Mouse (Mus musculus) intestine, embryonic 16.5 days (tissue): ENCODE results near the gene Fam124b. TPM values are rescaled to one million over a fixed set of nuclear protein-coding genes. Genes with fewer than 3 reads are reported as not detected.

ENCODE experiments used
- ATAC-seq: fragments of 200-750 bp; cut with Nextera tagmentation; 2 replicates; pipeline ENCODE4 v1.8.0; 2017; ENCODE audit warnings: moderate TSS enrichment, moderate library complexity
- H3K27ac ChIP-seq: fragments of 300-500 bp; sonication (generic); 2 replicates; pipeline ENCODE4 v1.5.1; 2014; ENCODE audit warnings: mild to moderate bottlenecking, low read length
- H3K27me3 ChIP-seq: fragments of 300-500 bp; sonication (generic); replicated peaks from 2 replicates; pipeline ENCODE4 v1.6.1; 2014; ENCODE audit warnings: low read length, control low read depth, mixed read lengths; ENCODE audit not compliant: control insufficient read depth, insufficient read depth
- H3K36me3 ChIP-seq: fragments of 300-500 bp; sonication (generic); 2 replicates; pipeline ENCODE4 v1.6.1; 2014; ENCODE audit warnings: low read length, control low read depth; ENCODE audit not compliant: control insufficient read depth, insufficient read depth
- H3K4me1 ChIP-seq: fragments of 300-500 bp; sonication (generic); 2 replicates; pipeline ENCODE4 v1.6.1; 2014; ENCODE audit warnings: low read length, control low read depth, mixed read lengths; ENCODE audit not compliant: control insufficient read depth, insufficient read depth
- H3K4me2 ChIP-seq: fragments of 300-500 bp; sonication (generic); 2 replicates; pipeline ENCODE4 v1.6.1; 2014; ENCODE audit warnings: low read depth, low read length, control low read depth
- H3K4me3 ChIP-seq: fragments of 300-500 bp; sonication (generic); 2 replicates; pipeline ENCODE4 v1.5.1; 2014; ENCODE audit warnings: mild to moderate bottlenecking, low read length
- H3K9ac ChIP-seq: fragments of 300-500 bp; sonication (generic); 2 replicates; pipeline ENCODE4 v1.6.1; 2014; ENCODE audit warnings: low read depth, low read length
- H3K9me3 ChIP-seq: fragments of 300-500 bp; sonication (generic); 2 replicates; pipeline ENCODE4 v1.6.1; 2016; ENCODE audit warnings: low read length, control low read depth; ENCODE audit not compliant: control insufficient read depth
- WGBS: fragments of 180-500 bp; shearing (Covaris S2); extraction: QIAGEN DNeasy Blood & Tissue Kit; methylation state at CpG from one replicate; pipeline ENCODE4 v1.1.7; 2014; 5-methylcytosine and 5-hydroxymethylcytosine counted together
- polyA plus RNA-seq: library from polyadenylated mRNA; unstranded; fragments of >200 nt; fragmentation: Nextera tagmentation; extraction: Ambion mirVana; gene quantifications from 2 replicates; pipeline ENCODE4 v1.2.1, GENCODE M21; 2015

Gene Fam124b
- polyA plus RNA-seq = 0.66 and 0.67 TPM in 2 replicates

- ATAC-seq = peak; percentile 67; the same call in 1 of the 2 replicates
- H3K4me2 ChIP-seq = no peak within 1 kb of the TSS
- H3K4me1 ChIP-seq = no peaks in the 10 kb centered on the region
- no peak within 1 kb of the TSS for H3K27ac ChIP-seq
- H3K9ac ChIP-seq = no peak within 1 kb of the TSS
- no peaks in the 10 kb centered on the region for H3K36me3 ChIP-seq
- H3K4me3 ChIP-seq = no peak within 1 kb of the TSS
- H3K27me3 ChIP-seq = no peaks in the 10 kb centered on the region
- WGBS = 70% methylated on average over 6 of the region's 6 CpGs
- H3K9me3 ChIP-seq = no peaks in the 10 kb centered on the region
Measured at GRCm38 (mm10) chr1:80218268-80218667, at the start of gene Fam124b. TSS of gene Fam124b (minus strand) at chr1:80218473.

DNA sequence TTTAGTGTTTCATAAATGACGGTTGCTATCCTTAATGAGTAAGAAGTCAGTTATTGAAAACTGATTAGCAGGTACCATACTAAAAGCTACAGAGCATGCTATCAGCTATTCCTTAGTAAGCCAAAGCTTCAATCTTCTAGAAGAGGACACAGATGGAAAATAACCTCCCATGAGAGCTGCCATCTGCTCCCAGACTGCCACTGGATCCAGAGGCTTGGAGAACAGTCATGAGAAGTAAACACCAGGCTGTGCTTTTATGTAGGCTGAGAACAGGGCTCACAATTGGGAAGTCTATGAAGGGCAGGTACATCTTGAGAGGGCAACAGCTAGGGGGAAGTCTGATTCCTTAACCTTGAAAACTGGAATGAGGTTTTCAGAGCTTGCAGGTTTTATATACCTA lies 42.2 kb upstream of the Fam124b start:
- ATAC-seq = no peak
- H3K27ac ChIP-seq = no peak overlapping the region

DNA sequence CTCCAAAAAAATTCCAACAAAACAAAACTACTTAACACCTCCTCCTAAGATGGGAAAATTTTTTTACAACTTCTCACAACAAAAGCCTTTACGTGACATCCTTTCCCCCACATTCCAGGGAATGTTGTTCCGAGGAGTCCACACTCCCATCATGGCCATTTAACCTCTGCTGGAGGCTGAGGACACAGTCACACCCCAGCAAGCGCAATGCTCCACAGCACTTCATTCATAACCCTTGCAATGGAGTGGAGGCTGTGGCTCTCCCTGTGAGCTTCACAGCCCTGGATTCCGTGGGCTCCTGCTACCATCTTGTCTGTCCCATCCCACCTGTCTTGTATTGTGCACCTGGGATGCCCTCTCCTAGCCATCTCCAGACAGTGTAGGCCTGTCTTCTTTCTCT lies 40.4 kb upstream of the Fam124b start:
- Histone ChIP-seq H3K4me2 (no peak overlapping the region), H3K9ac (no peak overlapping the region), H3K36me3 (no peaks in the 10 kb centered on the region), H3K27me3 (no peaks in the 10 kb centered on the region), H3K9me3 (no peaks in the 10 kb centered on the region), H3K4me3 (no peak overlapping the region), H3K4me1 (no peaks in the 10 kb centered on the region), H3K27ac (no peak overlapping the region)
- ATAC-seq = no peak
- WGBS = 75% methylated on average over 4 of the region's 4 CpGs

More for the DNA sequence above, 42.2 kb upstream of the Fam124b start:
- H3K36me3 ChIP-seq = no peaks in the 10 kb centered on the region
- H3K9me3 ChIP-seq = no peaks in the 10 kb centered on the region
- H3K4me1 ChIP-seq = no peaks in the 10 kb centered on the region
- H3K4me3 ChIP-seq = no peak overlapping the region
- no peaks in the 10 kb centered on the region for H3K27me3 ChIP-seq
- 86% methylated on average over 1 of the region's 1 CpGs for WGBS
- no peak overlapping the region for H3K4me2 ChIP-seq
- H3K9ac ChIP-seq = no peak overlapping the region

DNA sequence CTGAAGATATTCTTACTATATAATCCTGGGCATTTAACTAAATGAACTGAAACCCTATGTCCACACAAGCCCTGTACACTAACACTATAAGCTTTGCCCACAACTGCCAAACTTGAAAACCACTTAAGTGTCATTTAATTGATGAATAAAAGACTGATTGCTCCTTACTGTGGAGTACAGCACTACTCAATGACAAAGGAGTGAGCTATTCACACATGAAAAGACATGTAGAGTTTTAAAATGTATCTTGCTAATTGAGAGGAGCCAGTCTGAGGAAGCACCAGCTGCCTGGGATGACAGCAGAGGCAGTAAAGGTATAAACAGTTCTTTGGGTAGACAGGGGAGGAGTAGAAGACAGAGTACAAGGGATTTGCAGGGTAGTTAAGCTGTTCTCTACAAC lies 35.0 kb upstream of the Fam124b start:
- Histone ChIP-seq H3K4me2 (no peak overlapping the region), H3K36me3 (no peaks in the 10 kb centered on the region), H3K4me1 (no peaks in the 10 kb centered on the region), H3K9me3 (no peaks in the 10 kb centered on the region), H3K27me3 (no peaks in the 10 kb centered on the region), H3K4me3 (no peak overlapping the region), H3K27ac (no peak overlapping the region), H3K9ac (no peak overlapping the region)
- no peak for ATAC-seq

- Histone ChIP-seq H3K4me3 (no peak overlapping the region), H3K4me2 (no peak overlapping the region), H3K9ac (no peak overlapping the region), H3K36me3 (no peaks in the 10 kb centered on the region), H3K9me3 (no peaks in the 10 kb centered on the region), H3K27ac (no peak overlapping the region), H3K27me3 (no peaks in the 10 kb centered on the region), H3K4me1 (no peaks in the 10 kb centered on the region)
- 62% methylated on average over 5 of the region's 5 CpGs for WGBS
- ATAC-seq = no peak
Measured at GRCm38 (mm10) chr1:80250247-80250646, 32.0 kb upstream of the Fam124b start.

GRCm38 (mm10) chr1:80247131-80247530 lies 28.9 kb upstream of the Fam124b start:
- no peak overlapping the region for H3K4me3 ChIP-seq
- H3K4me2 ChIP-seq = no peak overlapping the region
- H3K9me3 ChIP-seq = no peaks in the 10 kb centered on the region
- H3K27ac ChIP-seq = no peak overlapping the region
- ATAC-seq = no peak
- no peaks in the 10 kb centered on the region for H3K27me3 ChIP-seq
- no peaks in the 10 kb centered on the region for H3K36me3 ChIP-seq
- no peaks in the 10 kb centered on the region for H3K4me1 ChIP-seq
- H3K9ac ChIP-seq = no peak overlapping the region

GRCm38 (mm10) chr1:80244123-80244522 lies 25.9 kb upstream of the Fam124b start:
- Histone ChIP-seq H3K27me3 (no peaks in the 10 kb centered on the region), H3K4me1 (no peaks in the 10 kb centered on the region), H3K9me3 (no peaks in the 10 kb centered on the region), H3K9ac (no peak overlapping the region), H3K27ac (no peak overlapping the region), H3K4me3 (no peak overlapping the region), H3K4me2 (no peak overlapping the region), H3K36me3 (no peaks in the 10 kb centered on the region)
- 60% methylated on average over 3 of the region's 3 CpGs for WGBS
- ATAC-seq = no peak

DNA sequence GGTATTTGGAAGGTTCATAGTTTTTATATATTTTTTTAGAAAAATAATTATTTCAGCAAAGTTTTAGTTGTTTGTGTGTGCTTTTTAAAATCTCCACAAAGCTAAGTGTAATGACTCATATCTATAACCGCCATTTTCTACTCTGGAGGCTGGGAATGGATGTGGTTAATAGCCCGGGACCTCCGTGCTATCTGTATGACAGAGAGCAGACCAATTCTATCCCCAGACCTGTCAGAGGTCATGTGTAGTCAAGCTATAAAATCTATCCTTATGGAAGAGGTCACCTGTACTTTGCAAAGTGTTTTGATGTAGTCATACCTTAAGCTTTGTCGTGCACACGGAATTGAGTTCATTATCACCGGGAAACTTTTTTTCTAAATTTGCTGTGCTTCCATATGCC lies 23.3 kb upstream of the Fam124b start:
- Histone ChIP-seq H3K4me2 (no peak overlapping the region), H3K27me3 (no peaks in the 10 kb centered on the region), H3K27ac (no peak overlapping the region), H3K9ac (no peak overlapping the region), H3K9me3 (no peaks in the 10 kb centered on the region), H3K4me1 (no peaks in the 10 kb centered on the region), H3K36me3 (no peaks in the 10 kb centered on the region), H3K4me3 (no peak overlapping the region)
- no peak for ATAC-seq
- WGBS = 91% methylated on average over 6 of the region's 6 CpGs

DNA sequence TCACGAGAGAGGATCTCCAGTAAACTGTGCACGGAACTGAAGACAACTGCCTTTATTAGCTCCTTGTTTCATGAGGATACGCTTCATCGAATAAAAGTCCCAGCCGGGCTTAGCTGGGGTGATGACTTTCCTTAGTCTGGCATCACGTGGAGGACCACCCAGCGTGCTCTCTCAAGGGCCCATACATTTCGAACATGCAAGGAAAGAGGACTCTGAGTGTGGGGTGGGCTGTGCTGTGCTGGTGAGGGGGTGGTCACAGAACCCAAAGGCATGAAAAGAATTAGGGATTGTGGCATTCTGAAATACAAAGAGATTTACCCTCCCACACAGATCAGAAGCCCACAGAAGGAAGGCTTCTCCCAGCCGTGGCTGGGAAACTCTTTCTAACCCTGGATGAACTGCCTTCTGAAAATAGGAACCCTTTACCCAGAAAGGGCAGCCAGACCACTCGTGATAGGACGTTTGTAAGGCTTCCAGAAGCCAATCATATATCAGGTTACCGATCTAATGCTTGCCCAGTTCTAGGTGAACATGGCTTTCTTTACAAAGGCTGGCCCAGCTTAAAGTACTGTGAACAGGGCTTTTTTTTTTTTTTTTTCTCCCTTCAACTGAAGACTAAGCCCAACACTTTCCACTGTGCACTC lies 21.9 kb upstream of the Fam124b start:
- H3K4me2 ChIP-seq = no peak overlapping the region
- no peaks in the 10 kb centered on the region for H3K36me3 ChIP-seq
- 0 out of 2 replicates have a peak, but pooled peaks have one; percentile 28 for ATAC-seq
- no peaks in the 10 kb centered on the region for H3K27me3 ChIP-seq
- no peak overlapping the region for H3K4me3 ChIP-seq
- no peaks in the 10 kb centered on the region for H3K4me1 ChIP-seq
- no peaks in the 10 kb centered on the region for H3K9me3 ChIP-seq
- H3K27ac ChIP-seq = no peak overlapping the region
- WGBS = 40% methylated on average over 12 of the region's 12 CpGs
- no peak overlapping the region for H3K9ac ChIP-seq

GRCm38 (mm10) chr1:80239481-80239880 lies 21.2 kb upstream of the Fam124b start:
- H3K4me1 ChIP-seq = no peaks in the 10 kb centered on the region
- H3K36me3 ChIP-seq = no peaks in the 10 kb centered on the region
- no peak overlapping the region for H3K4me3 ChIP-seq
- ATAC-seq = no peak
- H3K9me3 ChIP-seq = no peaks in the 10 kb centered on the region
- no peaks in the 10 kb centered on the region for H3K27me3 ChIP-seq
- no peak overlapping the region for H3K9ac ChIP-seq
- no peak overlapping the region for H3K4me2 ChIP-seq
- 69% methylated on average over 11 of the region's 11 CpGs for WGBS
- H3K27ac ChIP-seq = no peak overlapping the region
